17 mouse cellular contexts compared by ENCODE assay signal in genomic region chr8:111929648-111930344, GRCm38 (mm10). TPM values are rescaled to one million over a fixed set of nuclear protein-coding genes. Genes with fewer than 3 reads are reported as not detected.
A peak's percentile ranks its signal among the peaks of the same experiment; 100 is the strongest.
DNase-seq lines count a peak whose midpoint lies in the region; ATAC-seq lines count a peak whose summit lies in the region.
"Had no signal": no experiment of that assay in that cellular context is flagged by ENCODE, and none has a peak within 500 bp of the region (broad histone marks: within the 10 kb centered on the region; RNA-seq: fewer than 3 reads in every experiment).

No protein-coding gene starts in this region.

- DNase-seq in heart, embryonic 10.5 days (ENCODE audit: low spot score) = no peak
- no peak for DNase-seq in heart, adult 18-20 months
- DNase-seq in MEL-GATA-1-ER (ENCODE audit: extremely low read depth, low read depth) = peak; percentile 91
- DNase-seq in liver = peak; percentile 83
- DNase-seq in cerebellum, postnatal 14 days = no peak
- DNase-seq in right cerebral cortex, postnatal 10 days (ENCODE audit: low spot score in 2 of 2) = no peak
- DNase-seq: cerebellum, adult 9-10 months; embryo, embryonic 11 days; gastrocnemius, postnatal 10 days; midbrain, embryonic 14.5 days had no signal

- no peaks in the 10 kb centered on the region for H3K36me3 ChIP-seq in heart, embryonic 10.5 days
- no peaks in the 10 kb centered on the region for H3K36me3 ChIP-seq in megakaryocyte, embryonic 14.5 days (replicated peaks; ENCODE audit: low read length)
- H3K36me3 ChIP-seq: hindbrain, embryonic 10.5 days; kidney, embryonic 15.5 days had no signal

- no peak overlapping the region for H3K4me3 ChIP-seq in heart, embryonic 10.5 days
- H3K4me3 ChIP-seq in megakaryocyte, embryonic 14.5 days (replicated peaks) = peak overlapping the region; percentile 82
- H3K4me3 ChIP-seq: hindbrain, embryonic 10.5 days; kidney, embryonic 15.5 days; layer of hippocampus, adult 2 months; left cerebral cortex, adult 2 months had no signal

- H3K9me3 ChIP-seq in heart, embryonic 10.5 days = no peaks in the 10 kb centered on the region
- no peaks in the 10 kb centered on the region for H3K9me3 ChIP-seq in megakaryocyte, embryonic 14.5 days
- H3K9me3 ChIP-seq: hindbrain, embryonic 10.5 days; kidney, embryonic 15.5 days had no signal

- no peak for ATAC-seq in inflammation-experienced regulatory T-cells, adult 6 months

- H3K4me1 ChIP-seq in heart, embryonic 10.5 days = peaks cover 16% of the 10 kb centered on the region
- peaks cover 72% of the 10 kb centered on the region for H3K4me1 ChIP-seq in megakaryocyte, embryonic 14.5 days

- no peaks in the 10 kb centered on the region for H3K27me3 ChIP-seq in heart, embryonic 10.5 days (ENCODE audit: insufficient read depth, poor library complexity, severe bottlenecking)
- no peaks in the 10 kb centered on the region for H3K27me3 ChIP-seq in megakaryocyte, embryonic 14.5 days (replicated peaks)
- H3K27me3 ChIP-seq: kidney, embryonic 15.5 days had no signal

- 39% methylated on average over 8 of the region's 8 CpGs for WGBS in heart, embryonic 10.5 days

- H3K27ac ChIP-seq in heart, embryonic 10.5 days = peak overlapping the region; percentile 42; the same call in 1 of the 2 replicates
- H3K27ac ChIP-seq: hindbrain, embryonic 10.5 days; kidney, embryonic 15.5 days; layer of hippocampus, adult 2 months; left cerebral cortex, adult 2 months had no signal

RNA-seq across cellular contexts. Expression of gene Tmem231, which starts 3.9 kb away (rescaled TPM):
- polyA plus RNA-seq in heart, embryonic 10.5 days (2016; fragmentation: Nextera tagmentation; extraction: Ambion mirVana) = 6.2 and 8.2 TPM in 2 replicates
- 1 to 10 TPM; 2.0 to 2.4 TPM for total RNA-seq in heart, adult 18-20 months (2021)
- polyA plus RNA-seq in megakaryocyte, embryonic 14.5 days (2012; ENCODE audit: insufficient read depth, low replicate concordance) = 1.9 and 2.4 TPM in 2 replicates
- 1 to 10 TPM in 2 of 3 experiments, under 1 TPM in 1; 0.97 to 2.0 (median 1.7) TPM for polyA plus RNA-seq in inflammation-experienced regulatory T-cells, adult 6 months (2017; shearing (Covaris generic))

RNA-seq across cellular contexts. Expression of gene Gabarapl2, which starts 10.7 kb away (rescaled TPM):
- polyA plus RNA-seq in heart, embryonic 10.5 days (2016; fragmentation: Nextera tagmentation; extraction: Ambion mirVana) = 172 and 178 TPM in 2 replicates
- 100 to 1,000 TPM; 137 to 139 TPM for total RNA-seq in heart, adult 18-20 months (2021)
- polyA plus RNA-seq in megakaryocyte, embryonic 14.5 days (2012; ENCODE audit: insufficient read depth, low replicate concordance) = 9.3 TPM in 1 of 2 replicates, not detected in the other
- 100 to 1,000 TPM; 252 to 286 (median 255) TPM for polyA plus RNA-seq in inflammation-experienced regulatory T-cells, adult 6 months (2017; shearing (Covaris generic))

RNA-seq across cellular contexts. Expression of gene Chst5, which starts 19.5 kb away (rescaled TPM):
- polyA plus RNA-seq in heart, embryonic 10.5 days (2016; fragmentation: Nextera tagmentation; extraction: Ambion mirVana) = 0.91 and 2.9 TPM in 2 replicates
- total RNA-seq in heart, adult 18-20 months (2021) = not detected
- not detected in 2 replicates for polyA plus RNA-seq in megakaryocyte, embryonic 14.5 days (2012; ENCODE audit: insufficient read depth, low replicate concordance)
- not detected for polyA plus RNA-seq in inflammation-experienced regulatory T-cells, adult 6 months (2017; shearing (Covaris generic))
- total RNA-seq: adrenal gland, adult 18-20 months had no signal

RNA-seq across cellular contexts. Expression of gene Tmem170, which starts 53.2 kb away (rescaled TPM):
- polyA plus RNA-seq in heart, embryonic 10.5 days (2016; fragmentation: Nextera tagmentation; extraction: Ambion mirVana) = 5.1 and 7.4 TPM in 2 replicates
- total RNA-seq in heart, adult 18-20 months (2021) = 1 to 10 TPM; 2.4 to 2.6 TPM
- polyA plus RNA-seq in megakaryocyte, embryonic 14.5 days (2012; ENCODE audit: insufficient read depth, low replicate concordance) = not detected in 2 replicates
- 1 to 10 TPM; 5.2 to 7.5 (median 7.2) TPM for polyA plus RNA-seq in inflammation-experienced regulatory T-cells, adult 6 months (2017; shearing (Covaris generic))

Comparison
In these comparisons a context has a peak if more than half of its experiments do, and no peak if none do; other contexts are left out.
1. DNase-seq: peak in MEL-GATA-1-ER (single experiment) and liver (single experiment); none in heart, embryonic 10.5 days (single experiment), heart, adult 18-20 months (0 of 2), cerebellum, postnatal 14 days (0 of 2) and right cerebral cortex, postnatal 10 days (0 of 2).
2. RNA of gene Gabarapl2, which starts 10.7 kb away (polyA plus RNA-seq): 252 to 286 TPM in inflammation-experienced regulatory T-cells, adult 6 months and 172 to 178 TPM in heart, embryonic 10.5 days; 9.3 TPM in megakaryocyte, embryonic 14.5 days; every median in the first group is over 10 times any median in the second.